Mouse (Mus musculus): ENCODE data around the gene Gtdc1. TPM values are rescaled to one million over a fixed set of nuclear protein-coding genes. Genes with fewer than 3 reads are reported as not detected.

Gene Gtdc1
- polyA plus RNA-seq, 1 experiment from 2014 or later: 12.3 TPM

GRCm38 (mm10) chr2:44584061-44584460, 343.4 kb downstream of the Gtdc1 start:
- Histone ChIP-seq H3K4me1 (replicated peaks; ENCODE audit: control insufficient read depth, insufficient read depth, low read length) (no peaks in the 10 kb centered on the region), H3K4me2 (ENCODE audit: low read length) (no peak overlapping the region), H3K9me3 (ENCODE audit: control insufficient read depth, low read length) (no peaks in the 10 kb centered on the region), H3K9ac (ENCODE audit: low read length) (no peak overlapping the region), H3K4me3 (ENCODE audit: low read depth, low read length) (no peak overlapping the region), H3K27me3 (replicated peaks; ENCODE audit: control insufficient read depth, insufficient read depth, low read length) (no peaks in the 10 kb centered on the region), H3K36me3 (ENCODE audit: control insufficient read depth, insufficient read depth, low read length) (no peaks in the 10 kb centered on the region), H3K27ac (ENCODE audit: low read depth) (no peak overlapping the region)
- ATAC-seq (replicated peaks; ENCODE audit: low FRiP score, low TSS enrichment, low read depth): no peak
- no peak for DNase-seq (ENCODE audit: low spot score)

DNA sequence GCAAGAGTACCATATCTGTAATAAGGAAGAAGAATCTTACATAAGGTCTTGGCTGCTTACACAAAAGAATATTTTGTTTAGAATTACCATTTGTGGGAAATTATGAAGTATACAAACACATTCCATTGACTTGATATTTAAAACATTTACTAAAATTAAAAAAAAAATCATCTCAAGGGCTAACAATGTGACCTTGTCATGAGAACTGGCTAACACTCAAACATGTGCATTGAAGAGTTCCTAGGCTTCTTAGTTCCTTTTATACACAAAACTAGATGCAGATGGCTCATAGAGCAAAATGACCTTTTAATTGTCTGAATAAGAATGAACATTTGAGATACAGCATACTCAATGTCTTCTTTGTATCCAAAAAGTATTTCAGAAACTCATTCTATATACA, 344.0 kb downstream of the Gtdc1 start:
- DNase-seq (ENCODE audit: low spot score): no peak
- H3K4me3 ChIP-seq (ENCODE audit: low read depth, low read length): no peak overlapping the region
- no peaks in the 10 kb centered on the region for H3K27me3 ChIP-seq (replicated peaks; ENCODE audit: control insufficient read depth, insufficient read depth, low read length)
- no peaks in the 10 kb centered on the region for H3K36me3 ChIP-seq (ENCODE audit: control insufficient read depth, insufficient read depth, low read length)
- no peak overlapping the region for H3K27ac ChIP-seq (ENCODE audit: low read depth)
- no peak for ATAC-seq (replicated peaks; ENCODE audit: low FRiP score, low TSS enrichment, low read depth)
- H3K4me2 ChIP-seq (ENCODE audit: low read length): no peak overlapping the region
- no peaks in the 10 kb centered on the region for H3K4me1 ChIP-seq (replicated peaks; ENCODE audit: control insufficient read depth, insufficient read depth, low read length)
- H3K9me3 ChIP-seq (ENCODE audit: control insufficient read depth, low read length): no peaks in the 10 kb centered on the region
- H3K9ac ChIP-seq (ENCODE audit: low read length): no peak overlapping the region

GRCm38 (mm10) chr2:44571810-44572209, 355.6 kb downstream of the Gtdc1 start:
- ATAC-seq (replicated peaks; ENCODE audit: low FRiP score, low TSS enrichment, low read depth): no peak

DNA sequence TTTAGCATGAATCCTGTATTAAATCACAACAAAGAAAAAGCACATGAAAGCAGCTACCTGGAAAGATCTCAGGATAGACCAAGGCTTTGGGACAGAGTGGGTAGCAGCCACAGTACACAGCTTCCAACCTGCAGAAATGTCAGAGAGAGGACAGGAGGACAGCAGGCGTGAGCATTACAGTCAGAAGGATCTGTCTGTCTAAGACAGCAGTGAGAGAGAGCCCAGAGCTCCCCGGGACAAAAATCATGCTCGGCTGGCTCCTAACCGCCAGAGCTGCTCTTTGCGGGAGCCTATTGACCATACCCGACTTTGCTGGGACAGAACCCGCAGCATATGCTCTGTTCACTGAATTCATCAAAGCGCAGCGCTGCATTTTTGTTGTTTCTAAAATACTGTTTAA, 356.3 kb downstream of the Gtdc1 start:
- Histone ChIP-seq H3K27me3 (replicated peaks; ENCODE audit: control insufficient read depth, insufficient read depth, low read length) (no peaks in the 10 kb centered on the region), H3K9ac (ENCODE audit: low read length) (no peak overlapping the region), H3K4me1 (replicated peaks; ENCODE audit: control insufficient read depth, insufficient read depth, low read length) (peaks cover 5% of the 10 kb centered on the region; the same call in 1 of the 2 replicates), H3K4me2 (ENCODE audit: low read length) (no peak overlapping the region), H3K9me3 (ENCODE audit: control insufficient read depth, low read length) (no peaks in the 10 kb centered on the region), H3K27ac (ENCODE audit: low read depth) (peak overlapping the region; percentile 74), H3K4me3 (ENCODE audit: low read depth, low read length) (no peak overlapping the region), H3K36me3 (ENCODE audit: control insufficient read depth, insufficient read depth, low read length) (no peaks in the 10 kb centered on the region)
- 42% methylated on average over 9 of the region's 9 CpGs for WGBS
- DNase-seq (ENCODE audit: low spot score) (no peak), ATAC-seq (replicated peaks; ENCODE audit: low FRiP score, low TSS enrichment, low read depth) (no peak)

More at GRCm38 (mm10) chr2:44571810-44572209, 355.6 kb downstream of the Gtdc1 start:
- 50% methylated on average over 3 of the region's 3 CpGs for WGBS
- H3K4me1 ChIP-seq (replicated peaks; ENCODE audit: control insufficient read depth, insufficient read depth, low read length): peaks cover 5% of the 10 kb centered on the region; the same call in 1 of the 2 replicates
- H3K4me2 ChIP-seq (ENCODE audit: low read length): no peak overlapping the region
- H3K36me3 ChIP-seq (ENCODE audit: control insufficient read depth, insufficient read depth, low read length): no peaks in the 10 kb centered on the region
- no peaks in the 10 kb centered on the region for H3K27me3 ChIP-seq (replicated peaks; ENCODE audit: control insufficient read depth, insufficient read depth, low read length)
- H3K27ac ChIP-seq (ENCODE audit: low read depth): no peak overlapping the region
- H3K4me3 ChIP-seq (ENCODE audit: low read depth, low read length): no peak overlapping the region
- no peak for DNase-seq (ENCODE audit: low spot score)
- H3K9me3 ChIP-seq (ENCODE audit: control insufficient read depth, low read length): no peaks in the 10 kb centered on the region
- H3K9ac ChIP-seq (ENCODE audit: low read length): no peak overlapping the region

GRCm38 (mm10) chr2:44569140-44569952, 358.1 kb downstream of the Gtdc1 start:
- H3K27me3 ChIP-seq (replicated peaks; ENCODE audit: control insufficient read depth, insufficient read depth, low read length): no peaks in the 10 kb centered on the region
- peak overlapping the region; percentile 12; the same call in 1 of the 2 replicates for H3K27ac ChIP-seq (ENCODE audit: low read depth)
- H3K4me1 ChIP-seq (replicated peaks; ENCODE audit: control insufficient read depth, insufficient read depth, low read length): peaks cover 5% of the 10 kb centered on the region; the same call in 1 of the 2 replicates
- no peak for ATAC-seq (replicated peaks; ENCODE audit: low FRiP score, low TSS enrichment, low read depth)
- H3K9ac ChIP-seq (ENCODE audit: low read length): no peak overlapping the region
- no peak for DNase-seq (ENCODE audit: low spot score)
- 70% methylated on average over 7 of the region's 7 CpGs for WGBS
- no peak overlapping the region for H3K4me3 ChIP-seq (ENCODE audit: low read depth, low read length)
- H3K9me3 ChIP-seq (ENCODE audit: control insufficient read depth, low read length): no peaks in the 10 kb centered on the region
- H3K4me2 ChIP-seq (ENCODE audit: low read length): no peak overlapping the region
- no peaks in the 10 kb centered on the region for H3K36me3 ChIP-seq (ENCODE audit: control insufficient read depth, insufficient read depth, low read length)

DNA sequence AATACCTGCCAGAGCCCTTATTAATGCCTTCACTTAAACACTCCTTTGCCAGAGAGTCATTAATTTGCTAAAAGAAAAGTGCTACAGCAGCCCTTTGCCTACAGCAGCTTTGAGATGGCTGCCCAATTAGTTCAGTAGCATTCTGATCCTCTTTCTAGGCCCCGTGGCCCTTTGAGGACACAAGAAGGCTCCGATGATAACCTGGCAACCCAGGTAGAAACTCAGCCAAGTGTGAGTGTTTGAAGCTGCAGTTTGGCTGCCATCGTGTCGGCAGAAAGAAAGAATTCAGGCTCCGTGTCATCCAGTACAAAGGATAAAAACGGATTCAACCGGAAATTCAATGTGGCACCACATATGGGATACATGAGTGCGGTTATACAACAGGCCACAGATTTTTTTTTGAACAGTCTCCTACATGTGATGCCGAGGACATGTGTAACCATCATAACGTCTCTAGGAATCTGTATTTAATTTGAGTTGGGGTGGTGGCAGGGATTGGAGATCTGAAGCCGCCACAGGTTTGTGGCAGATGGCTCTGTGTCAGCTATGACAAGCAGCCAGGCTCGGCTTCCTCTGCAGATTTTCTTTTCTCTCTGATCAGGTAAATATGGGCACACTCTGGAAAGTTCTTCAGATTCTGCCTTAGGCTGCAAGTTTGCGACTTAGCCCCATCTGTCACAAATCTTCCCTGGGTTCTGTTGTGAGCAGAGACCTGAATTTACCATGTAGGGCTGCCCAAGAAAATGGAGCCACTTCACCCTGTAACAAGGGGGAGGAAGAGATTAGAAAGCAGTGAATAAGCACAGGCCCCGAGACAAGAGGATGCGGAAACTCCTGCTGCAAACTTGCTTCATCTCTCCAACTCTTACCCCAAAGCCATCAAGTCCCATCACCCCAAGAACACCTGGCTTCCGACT, 362.4 kb downstream of the Gtdc1 start:
- Histone ChIP-seq H3K4me3 (ENCODE audit: low read depth, low read length) (no peak overlapping the region), H3K9ac (ENCODE audit: low read length) (no peak overlapping the region), H3K9me3 (ENCODE audit: control insufficient read depth, low read length) (no peaks in the 10 kb centered on the region), H3K36me3 (ENCODE audit: control insufficient read depth, insufficient read depth, low read length) (no peaks in the 10 kb centered on the region), H3K27ac (ENCODE audit: low read depth) (no peak overlapping the region), H3K4me1 (replicated peaks; ENCODE audit: control insufficient read depth, insufficient read depth, low read length) (no peaks in the 10 kb centered on the region), H3K27me3 (replicated peaks; ENCODE audit: control insufficient read depth, insufficient read depth, low read length) (no peaks in the 10 kb centered on the region), H3K4me2 (ENCODE audit: low read length) (no peak overlapping the region)
- no peak for ATAC-seq (replicated peaks; ENCODE audit: low FRiP score, low TSS enrichment, low read depth)
- 91% methylated on average over 16 of the region's 16 CpGs for WGBS
- no peak for DNase-seq (ENCODE audit: low spot score)

DNA sequence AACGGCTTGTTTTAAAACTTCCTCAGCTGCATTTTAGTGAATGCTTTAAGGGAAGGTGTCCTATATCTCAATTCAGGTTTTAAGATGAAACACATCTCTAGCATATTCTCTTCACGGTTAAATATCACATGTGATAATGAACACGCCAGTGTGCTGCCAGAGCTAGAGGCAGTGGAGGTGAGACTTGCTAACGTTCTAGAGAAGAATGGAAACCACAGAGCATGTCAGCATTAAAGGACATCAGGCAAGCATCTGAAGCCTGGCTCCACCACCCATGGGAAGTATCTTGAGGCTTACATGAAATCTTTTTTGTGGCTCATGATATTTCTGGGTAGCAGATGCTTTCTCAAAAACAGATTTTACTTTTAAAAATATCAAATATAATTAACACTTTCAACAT, 365.7 kb downstream of the Gtdc1 start:
- 89% methylated on average over 4 of the region's 4 CpGs for WGBS
- Histone ChIP-seq H3K27ac (ENCODE audit: low read depth) (no peak overlapping the region), H3K27me3 (replicated peaks; ENCODE audit: control insufficient read depth, insufficient read depth, low read length) (no peaks in the 10 kb centered on the region), H3K4me2 (ENCODE audit: low read length) (no peak overlapping the region), H3K9ac (ENCODE audit: low read length) (no peak overlapping the region), H3K4me3 (ENCODE audit: low read depth, low read length) (no peak overlapping the region), H3K36me3 (ENCODE audit: control insufficient read depth, insufficient read depth, low read length) (no peaks in the 10 kb centered on the region), H3K4me1 (replicated peaks; ENCODE audit: control insufficient read depth, insufficient read depth, low read length) (peaks cover 7% of the 10 kb centered on the region; the same call in 1 of the 2 replicates), H3K9me3 (ENCODE audit: control insufficient read depth, low read length) (no peaks in the 10 kb centered on the region)
- ATAC-seq (replicated peaks; ENCODE audit: low FRiP score, low TSS enrichment, low read depth): no peak
- no peak for DNase-seq (ENCODE audit: low spot score)

DNA sequence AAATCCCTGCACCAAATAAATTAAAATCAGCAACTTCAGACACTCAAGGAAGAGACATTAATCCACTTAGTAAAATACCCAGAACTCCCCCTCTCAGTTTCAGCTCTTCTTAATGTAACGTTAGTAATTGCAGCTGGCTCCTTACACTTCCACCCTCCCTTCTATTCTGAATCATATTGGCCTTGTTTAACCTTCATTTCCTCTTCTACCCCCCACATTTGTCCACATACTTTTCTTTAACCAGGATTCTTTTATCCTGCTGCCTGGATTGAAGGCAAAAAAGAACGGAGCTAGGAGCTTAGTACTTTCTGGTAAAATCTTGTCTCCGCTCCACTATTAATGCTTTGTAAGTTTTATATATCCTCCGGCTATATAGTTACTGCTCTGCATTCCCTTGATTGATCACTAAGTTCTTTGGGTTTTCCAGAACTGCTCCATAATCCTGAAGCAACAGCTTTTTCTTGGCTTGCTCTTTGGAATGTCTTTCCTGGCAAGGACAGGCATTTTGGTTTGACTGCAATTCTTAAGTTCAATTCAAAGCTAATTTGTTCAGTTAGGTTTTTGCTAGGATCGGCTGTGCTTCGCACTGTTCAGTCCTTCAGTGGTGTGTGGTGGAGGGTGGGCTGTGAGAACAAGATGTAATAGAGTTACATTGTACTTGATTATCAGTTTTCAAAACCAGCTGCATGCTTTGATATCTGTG, 368.1 kb downstream of the Gtdc1 start:
- peak overlapping the region; percentile 62; the same call in 1 of the 2 replicates for H3K27ac ChIP-seq (ENCODE audit: low read depth)
- ATAC-seq (replicated peaks; ENCODE audit: low FRiP score, low TSS enrichment, low read depth): 0 out of 2 replicates have a peak, but pooled peaks have one; percentile 29
- 40% methylated on average over 6 of the region's 6 CpGs for WGBS

More for the DNA sequence above, 368.1 kb downstream of the Gtdc1 start:
- H3K27me3 ChIP-seq (replicated peaks; ENCODE audit: control insufficient read depth, insufficient read depth, low read length): peaks cover 6% of the 10 kb centered on the region
- H3K4me1 ChIP-seq (replicated peaks; ENCODE audit: control insufficient read depth, insufficient read depth, low read length): peaks cover 14% of the 10 kb centered on the region; the same call in 1 of the 2 replicates
- no peak overlapping the region for H3K9ac ChIP-seq (ENCODE audit: low read length)
- H3K4me3 ChIP-seq (ENCODE audit: low read depth, low read length): no peak overlapping the region
- peak overlapping the region; percentile 60 for H3K4me2 ChIP-seq (ENCODE audit: low read length)
- H3K36me3 ChIP-seq (ENCODE audit: control insufficient read depth, insufficient read depth, low read length): no peaks in the 10 kb centered on the region
- DNase-seq (ENCODE audit: low spot score): no peak
- H3K9me3 ChIP-seq (ENCODE audit: control insufficient read depth, low read length): no peaks in the 10 kb centered on the region

Data from intestine, embryonic 14.5 days (tissue).